Mouse (Mus musculus) embryo, embryonic 9.5 days (tissue): ENCODE measurements around the gene Gm3233.
"Not testable (repeated sequence)": the region's sequence is repeated elsewhere in the genome, so short reads cannot be mapped to it uniquely, and the experiment has no call there.

Experiments
- DNase-seq: peaks from one replicate; pipeline ENCODE4 v3.0.0-alpha.2; 2017; ENCODE audit errors: extremely low spot score

The Gm3233 gene

GRCm38 (mm10) chr10:77759582-77759981 lies at the start of gene Gm3233:
Gene Gm3233 (minus strand): TSS chr10:77759682.
- not testable (repeated sequence) for DNase-seq

- DNase-seq = no peak
Observed at GRCm38 (mm10) chr10:77804095-77804494, 44.6 kb upstream of the Gm3233 start.

GRCm38 (mm10) chr10:77798921-77799508 lies 39.5 kb upstream of the Gm3233 start, which contains the start of gene Gm19668:
Gene Gm19668 (minus strand): TSS chr10:77799133.
- no peak for DNase-seq

GRCm38 (mm10) chr10:77798164-77798920 lies 38.9 kb upstream of the Gm3233 start:
- DNase-seq = not testable (repeated sequence)

- no peak for DNase-seq
Observed at GRCm38 (mm10) chr10:77797677-77798076, 38.2 kb upstream of the Gm3233 start.

GRCm38 (mm10) chr10:77794976-77795375 lies 35.5 kb upstream of the Gm3233 start, which contains the start of gene Gm9639:
Gene Gm9639 (minus strand): TSS chr10:77795076.
- DNase-seq = no peak

GRCm38 (mm10) chr10:77788621-77789020 lies 29.1 kb upstream of the Gm3233 start:
- no peak for DNase-seq

GRCm38 (mm10) chr10:77787876-77788275 lies 28.4 kb upstream of the Gm3233 start, which contains the start of gene Gm7137:
Gene Gm7137 (minus strand): TSS chr10:77788200.
- not testable (repeated sequence) for DNase-seq

GRCm38 (mm10) chr10:77783396-77783795 lies 23.9 kb upstream of the Gm3233 start:
- not testable (repeated sequence) for DNase-seq

GRCm38 (mm10) chr10:77782442-77782841 lies 23.0 kb upstream of the Gm3233 start, which contains the start of gene Gm3250:
Gene Gm3250 (minus strand): TSS chr10:77782542.
- DNase-seq = not testable (repeated sequence)

GRCm38 (mm10) chr10:77776844-77777243 lies 17.4 kb upstream of the Gm3233 start, which contains the start of gene Gm7138:
Gene Gm7138 (minus strand): TSS chr10:77776944.
- not testable (repeated sequence) for DNase-seq

- DNase-seq = not testable (repeated sequence)
Observed at GRCm38 (mm10) chr10:77772142-77772541, 12.7 kb upstream of the Gm3233 start.

GRCm38 (mm10) chr10:77771225-77771624 lies 11.7 kb upstream of the Gm3233 start, which contains the start of gene Gm3238:
Gene Gm3238 (minus strand): TSS chr10:77771325.
- not testable (repeated sequence) for DNase-seq

- no peak for DNase-seq
Observed at GRCm38 (mm10) chr10:77769727-77770126, 10.2 kb upstream of the Gm3233 start.

GRCm38 (mm10) chr10:77753448-77753847 lies 6.0 kb downstream of the Gm3233 start:
- DNase-seq = no peak

- not testable (repeated sequence) for DNase-seq
Observed at GRCm38 (mm10) chr10:77752312-77752711, 7.2 kb downstream of the Gm3233 start.

- DNase-seq = not testable (repeated sequence)
Observed at GRCm38 (mm10) chr10:77751254-77751653, 8.2 kb downstream of the Gm3233 start, which contains the start of gene Gm9736. Gene Gm9736 (minus strand): TSS chr10:77751354.

GRCm38 (mm10) chr10:77750686-77751085 lies 8.8 kb downstream of the Gm3233 start:
- not testable (repeated sequence) for DNase-seq

- DNase-seq = not testable (repeated sequence)
Observed at GRCm38 (mm10) chr10:77741924-77742688, 17.4 kb downstream of the Gm3233 start, which contains the start of gene Gm18596. Gene Gm18596 (minus strand): TSS chr10:77742638.

GRCm38 (mm10) chr10:77738929-77739328 lies 20.6 kb downstream of the Gm3233 start:
- DNase-seq = no peak

GRCm38 (mm10) chr10:77735928-77736327 lies 23.6 kb downstream of the Gm3233 start:
- no peak for DNase-seq

GRCm38 (mm10) chr10:77729241-77729640 lies 30.2 kb downstream of the Gm3233 start:
- DNase-seq = peak; percentile 22
